Mouse (Mus musculus) midbrain, embryonic 13.5 days (tissue): ENCODE data around the gene Ccdc47. TPM values are rescaled to one million over a fixed set of nuclear protein-coding genes. Genes with fewer than 3 reads are reported as not detected.

ENCODE experiments used
- ATAC-seq: fragments of 200-750 bp; cut with Nextera tagmentation; 2 replicates; pipeline ENCODE4 v1.8.0; 2017; ENCODE audit warnings: mild to moderate bottlenecking, moderate TSS enrichment, moderate library complexity
- H3K27ac ChIP-seq: fragments of 300-500 bp; sonication (generic); 2 replicates; pipeline ENCODE4 v1.5.1; 2015; ENCODE audit warnings: inconsistent platforms, mild to moderate bottlenecking, moderate library complexity
- H3K27me3 ChIP-seq: fragments of 300-500 bp; sonication (generic); 2 replicates; pipeline ENCODE4 v1.6.1; 2015; ENCODE audit warnings: mild to moderate bottlenecking, inconsistent platforms
- H3K36me3 ChIP-seq: fragments of 300-500 bp; sonication (generic); 2 replicates; pipeline ENCODE4 v1.6.1; 2015; ENCODE audit warnings: mild to moderate bottlenecking, inconsistent platforms
- H3K4me1 ChIP-seq: fragments of 300-500 bp; sonication (generic); replicated peaks from 2 replicates; pipeline ENCODE4 v1.6.1; 2015; ENCODE audit warnings: inconsistent platforms
- H3K4me2 ChIP-seq: fragments of 300-500 bp; sonication (generic); replicated peaks from 2 replicates; pipeline ENCODE4 v1.6.1; 2015; ENCODE audit warnings: moderate library complexity, mild to moderate bottlenecking, inconsistent platforms
- H3K4me3 ChIP-seq: fragments of 300-500 bp; sonication (generic); replicated peaks from 2 replicates; pipeline ENCODE4 v1.5.1; 2015; ENCODE audit warnings: mild to moderate bottlenecking, inconsistent platforms
- H3K9ac ChIP-seq: fragments of 300-500 bp; sonication (generic); replicated peaks from 2 replicates; pipeline ENCODE4 v1.6.1; 2015; ENCODE audit warnings: mild to moderate bottlenecking, inconsistent platforms
- H3K9me3 ChIP-seq: fragments of 300-500 bp; sonication (generic); 2 replicates; pipeline ENCODE4 v1.6.1; 2016; ENCODE audit warnings: mild to moderate bottlenecking, inconsistent platforms
- WGBS: fragments of 180-500 bp; shearing (Covaris S2); methylation state at CpG from one replicate; pipeline ENCODE4 v1.1.7; 2015; 5-methylcytosine and 5-hydroxymethylcytosine counted together
- polyA plus RNA-seq: library from polyadenylated mRNA; unstranded; fragments of >200 nt; fragmentation: Nextera tagmentation; extraction: Ambion mirVana; gene quantifications from 2 replicates; pipeline ENCODE4 v1.2.1, GENCODE M21; 2015

The Ccdc47 gene
- polyA plus RNA-seq, result 96.2 and 101 TPM in 2 replicates

DNA sequence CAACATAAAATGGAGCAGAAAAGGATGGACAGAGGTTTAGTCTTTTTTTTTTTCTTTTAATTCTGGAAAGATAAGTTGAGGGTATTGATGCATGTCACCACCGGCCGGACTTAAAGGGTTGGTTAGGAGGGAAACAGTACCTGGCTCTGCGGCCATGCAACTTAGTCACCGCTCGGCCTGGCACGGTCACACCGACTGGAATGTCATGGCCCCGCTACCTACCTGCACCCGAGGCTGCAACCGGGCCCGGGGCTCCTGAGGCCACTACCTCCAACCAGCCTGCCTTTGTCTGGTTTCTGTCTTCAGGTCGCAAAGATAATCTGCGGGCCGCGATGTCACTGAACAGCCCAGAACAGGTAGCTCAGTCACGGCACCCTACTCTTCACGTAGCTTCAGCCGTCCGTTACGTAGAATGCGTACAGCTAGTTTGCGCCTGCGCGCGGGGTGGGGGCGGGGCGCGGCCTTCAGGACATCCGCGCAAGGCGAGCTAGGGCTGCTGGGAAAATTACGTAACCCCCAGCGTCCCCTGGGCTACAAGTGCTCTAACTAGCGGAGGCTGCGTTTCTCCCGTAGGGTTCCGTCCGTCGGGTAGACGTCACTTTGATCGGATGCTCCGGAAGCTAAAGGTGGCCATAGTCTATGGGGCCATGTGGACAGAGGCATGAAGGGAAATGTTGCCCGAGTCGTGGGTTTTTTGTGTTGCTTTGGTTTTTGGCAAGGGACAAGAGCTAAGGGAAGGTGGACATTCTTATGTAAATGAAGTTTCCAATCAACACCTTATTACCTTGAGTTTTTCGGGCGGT, at the start of gene Ccdc47:
TSS of gene Ccdc47 (minus strand) at position 418 of the 803 bp plus-strand sequence.
- peak within 1 kb of the TSS; percentile 97 for H3K27ac ChIP-seq
- no peaks in the 10 kb centered on the region for H3K27me3 ChIP-seq
- H3K36me3 ChIP-seq, result peaks cover 19% of the 10 kb centered on the region
- H3K4me2 ChIP-seq, result peak within 1 kb of the TSS; percentile 68
- no peaks in the 10 kb centered on the region for H3K9me3 ChIP-seq
- peak; percentile 99 for ATAC-seq
- peaks cover 45% of the 10 kb centered on the region for H3K4me1 ChIP-seq
- under 1% methylated on average over 46 of the region's 46 CpGs for WGBS
- peak within 1 kb of the TSS; percentile 98 for H3K9ac ChIP-seq
- peak within 1 kb of the TSS; percentile 99 for H3K4me3 ChIP-seq

DNA sequence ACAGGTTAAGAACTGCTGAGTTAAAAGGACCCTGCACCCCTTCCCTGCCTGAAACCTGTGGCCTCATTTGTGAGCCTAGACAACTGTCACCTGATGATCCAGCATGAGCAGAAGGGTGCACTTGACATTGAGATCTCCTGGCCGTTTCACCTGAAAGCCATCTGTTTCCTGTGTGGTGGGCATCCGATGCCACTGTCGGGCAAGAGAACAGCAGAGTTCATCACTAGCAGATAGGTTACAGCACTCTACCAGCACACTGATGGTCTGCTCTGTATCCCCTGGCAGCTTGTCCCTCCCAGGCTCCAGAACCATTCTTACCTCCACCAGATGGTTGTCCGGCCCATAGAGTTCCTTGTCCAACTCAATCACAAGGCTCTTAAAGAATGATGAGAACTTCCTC, 49.4 kb upstream of the Ccdc47 start:
- ATAC-seq, result no peak
- Histone ChIP-seq H3K36me3 (peaks cover 69% of the 10 kb centered on the region), H3K9ac (no peak overlapping the region), H3K27me3 (no peaks in the 10 kb centered on the region), H3K4me3 (no peak overlapping the region), H3K27ac (no peak overlapping the region), H3K9me3 (no peaks in the 10 kb centered on the region), H3K4me2 (no peak overlapping the region), H3K4me1 (peaks cover 28% of the 10 kb centered on the region)
- WGBS, result 94% methylated on average over 4 of the region's 4 CpGs

DNA sequence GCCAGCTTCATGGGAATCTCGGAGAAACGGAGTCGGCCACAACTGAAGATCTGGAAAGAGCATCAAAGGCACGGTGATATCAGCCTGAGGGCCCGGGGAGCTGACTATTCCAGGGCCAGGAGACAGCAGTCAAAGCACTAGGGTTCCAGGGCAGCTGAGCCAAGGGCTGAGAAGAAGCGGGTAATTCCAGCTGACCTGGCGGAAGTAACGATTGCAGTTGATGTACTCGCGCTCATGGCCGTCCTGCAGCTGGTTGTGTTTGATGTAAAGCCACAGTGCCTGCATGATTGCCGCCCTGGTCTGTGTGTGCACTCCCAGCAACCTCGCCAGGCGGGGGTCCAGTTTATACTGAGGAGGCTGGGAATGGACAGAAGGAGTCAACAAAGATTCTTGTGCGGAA, 48.8 kb upstream of the Ccdc47 start:
- H3K27me3 ChIP-seq, result no peaks in the 10 kb centered on the region
- H3K4me2 ChIP-seq, result no peak overlapping the region
- H3K9me3 ChIP-seq, result no peaks in the 10 kb centered on the region
- peaks cover 71% of the 10 kb centered on the region for H3K36me3 ChIP-seq
- H3K9ac ChIP-seq, result no peak overlapping the region
- peaks cover 24% of the 10 kb centered on the region for H3K4me1 ChIP-seq
- ATAC-seq, result no peak
- 94% methylated on average over 15 of the region's 15 CpGs for WGBS
- no peak overlapping the region for H3K4me3 ChIP-seq
- H3K27ac ChIP-seq, result no peak overlapping the region

DNA sequence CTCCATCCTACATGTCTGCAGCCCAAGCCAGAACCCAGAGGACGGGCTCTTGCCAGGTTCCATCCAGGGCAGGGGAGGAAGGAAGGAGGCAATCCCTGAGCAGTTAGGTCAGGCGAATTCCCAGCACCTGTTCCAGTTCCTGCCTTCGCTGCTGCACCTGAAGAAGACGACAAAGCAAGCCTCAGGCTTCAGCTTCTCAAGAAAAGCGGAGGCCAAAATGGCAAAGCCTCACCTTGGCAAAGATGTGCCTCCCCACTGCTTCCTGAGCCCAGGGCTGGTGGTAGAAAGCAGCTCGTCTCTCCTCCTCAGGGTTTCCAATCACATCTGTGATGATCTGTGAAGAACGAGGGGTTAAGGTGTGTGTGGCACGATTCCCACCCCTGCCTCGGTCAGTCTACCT, 47.8 kb upstream of the Ccdc47 start:
- Histone ChIP-seq H3K4me1 (peaks cover 18% of the 10 kb centered on the region), H3K9me3 (no peaks in the 10 kb centered on the region), H3K9ac (no peak overlapping the region), H3K36me3 (peaks cover 77% of the 10 kb centered on the region), H3K4me2 (no peak overlapping the region), H3K27ac (no peak overlapping the region), H3K4me3 (no peak overlapping the region), H3K27me3 (no peaks in the 10 kb centered on the region)
- ATAC-seq, result no peak
- 93% methylated on average over 9 of the region's 9 CpGs for WGBS

DNA sequence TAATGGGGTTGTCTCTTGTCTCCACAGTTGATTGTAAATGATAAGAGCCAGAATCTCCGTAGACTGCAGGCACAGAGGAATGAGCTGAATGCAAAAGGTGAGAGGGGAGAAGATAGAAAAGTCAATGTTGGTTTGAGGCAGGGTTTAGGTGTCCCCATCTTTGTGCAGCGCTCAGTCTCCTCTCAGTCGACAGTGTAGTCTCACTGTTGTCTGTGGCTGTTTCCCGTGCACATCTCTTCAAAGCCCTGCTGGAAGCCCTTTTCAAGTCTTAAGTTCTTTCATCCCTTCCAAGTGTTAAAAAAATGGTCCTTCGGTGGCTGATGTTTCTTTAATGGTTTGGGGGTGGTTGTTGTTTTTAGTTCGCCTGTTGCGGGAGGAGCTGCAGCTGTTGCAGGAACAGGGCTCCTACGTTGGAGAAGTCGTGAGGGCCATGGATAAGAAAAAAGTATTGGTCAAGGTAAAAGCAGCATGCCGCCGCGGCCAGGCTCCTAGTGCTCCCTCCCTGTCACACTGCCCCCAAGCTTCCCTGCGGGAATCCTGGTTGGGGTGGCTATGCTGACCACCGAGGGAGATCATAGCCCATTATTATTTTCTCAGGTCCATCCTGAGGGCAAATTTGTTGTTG, 44.8 kb upstream of the Ccdc47 start:
- 86% methylated on average over 14 of the region's 14 CpGs for WGBS

DNA sequence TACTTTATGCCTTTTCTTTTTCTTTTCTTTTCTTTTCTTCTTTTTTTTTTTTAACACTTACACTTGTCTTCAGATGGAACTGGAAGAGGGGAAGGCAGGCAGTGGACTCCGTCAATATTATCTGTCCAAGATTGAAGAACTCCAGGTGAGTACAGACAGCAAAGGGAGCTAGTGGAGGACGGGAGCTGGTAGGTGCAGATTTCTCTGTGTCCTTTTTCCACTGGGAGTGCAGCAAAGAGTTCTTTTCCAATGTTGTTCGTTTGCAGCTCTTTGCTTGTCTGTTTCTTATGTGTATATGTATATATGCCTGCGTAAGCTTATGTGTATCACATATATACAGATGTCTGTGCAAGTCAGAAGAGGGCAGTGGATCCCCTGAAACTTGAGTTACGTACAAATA, 40.6 kb upstream of the Ccdc47 start:
- no peak for ATAC-seq

More for the DNA sequence above, 44.8 kb upstream of the Ccdc47 start:
- no peak overlapping the region for H3K27ac ChIP-seq
- H3K9me3 ChIP-seq, result no peaks in the 10 kb centered on the region
- H3K27me3 ChIP-seq, result no peaks in the 10 kb centered on the region
- H3K4me1 ChIP-seq, result peaks cover 20% of the 10 kb centered on the region
- no peak for ATAC-seq
- no peak overlapping the region for H3K9ac ChIP-seq
- H3K4me3 ChIP-seq, result no peak overlapping the region
- H3K36me3 ChIP-seq, result peaks cover 77% of the 10 kb centered on the region
- H3K4me2 ChIP-seq, result no peak overlapping the region

DNA sequence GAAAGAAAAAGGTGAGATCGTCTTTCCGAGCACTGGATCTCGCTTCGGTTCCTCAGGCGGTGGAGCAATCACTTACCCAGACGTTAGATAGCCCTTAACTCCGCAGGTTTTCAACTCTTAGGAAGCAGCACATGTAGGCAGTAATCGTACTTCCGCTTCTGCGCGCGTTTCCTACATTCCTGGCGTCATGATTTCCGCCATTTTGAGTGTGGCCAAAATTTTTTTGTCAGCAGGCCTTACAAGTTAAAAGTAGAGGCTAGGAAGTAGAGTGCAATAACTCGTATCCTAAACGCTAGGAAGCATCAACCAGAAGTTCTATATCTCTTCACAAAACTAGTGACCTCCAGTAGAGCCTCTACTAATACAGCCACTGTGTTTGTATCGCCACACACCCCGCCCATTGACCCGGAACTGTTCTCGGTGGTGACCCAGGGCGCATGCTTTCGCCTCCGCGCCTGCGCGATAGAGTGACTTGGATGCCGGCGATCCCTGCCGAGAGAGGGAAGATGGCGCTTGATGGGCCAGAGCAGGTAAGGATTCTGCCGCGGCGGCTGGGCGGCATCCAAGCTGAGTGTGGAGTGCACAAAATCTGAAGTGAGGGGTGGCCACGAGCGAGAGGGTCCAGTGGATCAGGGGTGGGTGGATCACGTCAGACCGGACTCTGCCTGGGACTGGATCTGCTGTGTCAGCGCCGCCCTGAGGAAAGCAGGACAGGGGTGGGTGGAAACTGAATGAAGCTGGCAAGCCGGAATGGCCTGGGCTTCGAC, 39.7 kb upstream of the Ccdc47 start, which contains the start of the genes Ftsj3 and Psmc5:
TSS of gene Ftsj3 (minus strand) at position 395 of the 767 bp plus-strand sequence.
TSS of gene Psmc5 (plus strand) at position 470 of the 767 bp plus-strand sequence.
- Histone ChIP-seq H3K4me2 (peak within 1 kb of the TSS; percentile 97), H3K4me1 (peaks cover 30% of the 10 kb centered on the region), H3K4me3 (peak within 1 kb of the TSS; percentile 89), H3K36me3 (peaks cover 60% of the 10 kb centered on the region), H3K9ac (peak within 1 kb of the TSS; percentile 88), H3K9me3 (no peaks in the 10 kb centered on the region), H3K27ac (peak within 1 kb of the TSS; percentile 82), H3K27me3 (no peaks in the 10 kb centered on the region)
- ATAC-seq, result peak; percentile 97
- 0% methylated on average over 42 of the region's 42 CpGs for WGBS

More for the DNA sequence above, 40.6 kb upstream of the Ccdc47 start:
- Histone ChIP-seq H3K36me3 (peaks cover 60% of the 10 kb centered on the region), H3K4me2 (peak overlapping the region; percentile 97), H3K4me1 (peaks cover 30% of the 10 kb centered on the region), H3K27me3 (no peaks in the 10 kb centered on the region), H3K9ac (peak overlapping the region; percentile 88), H3K4me3 (peak overlapping the region; percentile 89), H3K27ac (no peak overlapping the region), H3K9me3 (no peaks in the 10 kb centered on the region)
- WGBS, result 71% methylated on average over 5 of the region's 5 CpGs

DNA sequence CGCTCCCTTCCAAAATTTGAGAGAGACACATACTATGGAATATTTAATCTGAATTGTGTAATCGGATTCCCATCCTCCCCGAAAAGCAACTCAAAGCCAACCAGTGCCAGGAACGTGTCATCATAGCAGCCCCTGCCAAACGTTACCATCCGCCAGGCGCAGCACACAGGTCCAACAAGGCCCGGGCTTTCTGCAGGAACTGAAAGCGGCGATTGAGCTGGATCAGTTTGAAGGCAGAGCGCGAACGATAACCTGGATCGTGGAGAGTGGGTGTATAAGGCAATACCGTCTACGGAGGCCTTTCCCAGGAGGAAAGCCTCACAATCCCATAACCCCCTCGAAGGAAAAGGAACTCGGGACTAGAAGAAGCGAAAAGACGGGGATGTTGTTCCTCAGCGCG, 39.0 kb upstream of the Ccdc47 start:
- Histone ChIP-seq H3K9ac (peak overlapping the region; percentile 88), H3K27ac (no peak overlapping the region), H3K27me3 (no peaks in the 10 kb centered on the region), H3K9me3 (no peaks in the 10 kb centered on the region), H3K4me2 (peak overlapping the region; percentile 97), H3K36me3 (peaks cover 61% of the 10 kb centered on the region), H3K4me3 (peak overlapping the region; percentile 89), H3K4me1 (peaks cover 30% of the 10 kb centered on the region)
- 4% methylated on average over 22 of the region's 22 CpGs for WGBS
- no peak; the same call in 1 of the 2 replicates for ATAC-seq

DNA sequence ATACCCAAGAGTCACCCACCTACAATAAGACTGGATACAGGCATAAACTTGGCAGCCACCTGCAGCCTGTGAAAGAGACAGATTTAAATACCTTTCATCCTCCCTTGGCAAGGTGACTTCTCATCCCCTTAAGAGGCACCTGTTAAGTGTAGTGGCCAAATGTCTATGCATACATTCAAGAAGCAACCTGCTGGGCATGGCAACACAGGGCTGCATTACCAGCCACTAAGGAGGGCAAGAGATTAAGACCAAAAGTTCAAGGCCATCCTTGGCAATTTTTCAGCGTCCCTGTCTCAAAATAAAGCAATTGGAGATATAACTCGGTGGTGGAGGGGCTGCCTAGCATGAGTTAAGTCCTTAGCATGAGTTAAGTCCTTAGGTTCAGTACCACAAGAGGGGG, 38.6 kb upstream of the Ccdc47 start:
- Histone ChIP-seq H3K27ac (no peak overlapping the region), H3K9ac (peak overlapping the region; percentile 88; the same call in 1 of the 2 replicates), H3K27me3 (no peaks in the 10 kb centered on the region), H3K36me3 (peaks cover 66% of the 10 kb centered on the region), H3K4me1 (peaks cover 30% of the 10 kb centered on the region), H3K4me2 (peak overlapping the region; percentile 97), H3K4me3 (peak overlapping the region; percentile 89), H3K9me3 (no peaks in the 10 kb centered on the region)
- 28% methylated on average over 2 of the region's 2 CpGs for WGBS
- ATAC-seq, result no peak

DNA sequence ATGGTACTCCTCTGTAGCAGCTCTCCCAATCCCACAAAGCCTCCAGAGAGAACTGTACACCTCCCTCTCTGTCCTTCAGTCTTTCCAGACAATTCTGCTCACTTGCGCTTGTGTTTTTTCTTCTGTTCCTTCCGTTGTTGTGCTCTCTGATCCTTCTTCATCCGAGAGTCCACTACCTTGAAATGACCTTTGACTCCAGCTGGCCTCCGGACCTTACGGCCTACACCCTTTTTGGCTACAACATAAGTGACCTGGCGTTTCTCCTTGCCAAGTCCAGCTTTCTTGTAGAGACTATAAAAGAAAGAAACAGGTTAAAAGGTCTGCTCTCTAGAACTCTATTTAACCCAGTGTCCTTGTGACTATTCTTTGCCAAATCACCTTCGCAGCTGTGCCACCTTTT, 33.2 kb upstream of the Ccdc47 start:
- no peak for ATAC-seq
- 89% methylated on average over 7 of the region's 7 CpGs for WGBS

DNA sequence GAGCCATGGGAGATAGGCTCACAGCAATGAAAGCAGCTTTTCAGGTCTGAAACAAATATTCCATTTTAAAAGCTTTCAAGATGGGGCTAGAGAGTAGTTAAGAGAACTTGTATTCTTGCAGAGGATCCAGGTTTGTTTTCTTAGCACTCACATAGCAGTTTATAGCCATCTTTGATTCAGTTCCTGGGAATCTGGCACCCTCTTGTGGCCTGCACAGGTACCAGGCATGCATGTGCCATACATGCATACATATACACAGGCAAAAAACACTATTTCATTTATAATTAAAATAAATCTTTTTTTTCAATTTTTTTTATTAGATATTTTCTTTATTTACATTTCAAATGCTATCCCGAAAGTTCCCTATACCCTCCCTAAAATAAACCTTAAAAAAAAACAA, 30.7 kb upstream of the Ccdc47 start:
- ATAC-seq, result no peak
- Histone ChIP-seq H3K4me3 (no peak overlapping the region), H3K4me1 (no peaks in the 10 kb centered on the region), H3K4me2 (no peak overlapping the region), H3K36me3 (peaks cover 98% of the 10 kb centered on the region), H3K9ac (no peak overlapping the region), H3K27me3 (no peaks in the 10 kb centered on the region), H3K27ac (no peak overlapping the region), H3K9me3 (no peaks in the 10 kb centered on the region)
- WGBS, result 92% methylated on average over 1 of the region's 1 CpGs

More for the DNA sequence above, 33.2 kb upstream of the Ccdc47 start:
- Histone ChIP-seq H3K9ac (no peak overlapping the region), H3K4me3 (no peak overlapping the region), H3K4me1 (no peaks in the 10 kb centered on the region; the same call in 1 of the 2 replicates), H3K9me3 (no peaks in the 10 kb centered on the region), H3K27me3 (no peaks in the 10 kb centered on the region), H3K27ac (no peak overlapping the region), H3K36me3 (peaks cover 98% of the 10 kb centered on the region), H3K4me2 (no peak overlapping the region)
